28 mouse cellular contexts compared by ENCODE assay signal in genomic region chrX:130819707-130820106, GRCm38 (mm10).
A peak's percentile ranks its signal among the peaks of the same experiment; 100 is the strongest.
DNase-seq lines count a peak whose midpoint lies in the region; ATAC-seq and TF ChIP-seq lines count a peak whose summit lies in the region.
"Had no signal": no experiment of that assay in that cellular context is flagged by ENCODE, and none has a peak within 500 bp of the region (broad histone marks: within the 10 kb centered on the region; RNA-seq: fewer than 3 reads in every experiment).

No protein-coding gene starts in this region.

- no peaks in the 10 kb centered on the region for H3K4me1 ChIP-seq in forebrain, embryonic 15.5 days
- no peaks in the 10 kb centered on the region for H3K4me1 ChIP-seq in forebrain, embryonic 10.5 days
- no peaks in the 10 kb centered on the region for H3K4me1 ChIP-seq in hindbrain, embryonic 15.5 days (replicated peaks)
- no peaks in the 10 kb centered on the region for H3K4me1 ChIP-seq in hindbrain, embryonic 14.5 days (replicated peaks; ENCODE audit: control insufficient read depth, insufficient read depth, low read length)
- no peaks in the 10 kb centered on the region for H3K4me1 ChIP-seq in midbrain, postnatal 0 days (ENCODE audit: insufficient read depth, low read length)
- H3K4me1 ChIP-seq in midbrain, embryonic 16.5 days (ENCODE audit: control insufficient read depth, insufficient read depth, low read length): no peaks in the 10 kb centered on the region
- H3K4me1 ChIP-seq: embryonic facial prominence, embryonic 12.5 days; embryonic facial prominence, embryonic 15.5 days; heart, embryonic 10.5 days; heart, embryonic 13.5 days had no signal

- no peaks in the 10 kb centered on the region for H3K27me3 ChIP-seq in forebrain, embryonic 15.5 days
- H3K27me3 ChIP-seq in forebrain, embryonic 10.5 days (ENCODE audit: poor library complexity, severe bottlenecking): no peaks in the 10 kb centered on the region; the same call in 1 of the 2 replicates
- no peaks in the 10 kb centered on the region for H3K27me3 ChIP-seq in hindbrain, embryonic 15.5 days
- H3K27me3 ChIP-seq in hindbrain, embryonic 14.5 days (ENCODE audit: control insufficient read depth, insufficient read depth, low read length): no peaks in the 10 kb centered on the region
- no peaks in the 10 kb centered on the region for H3K27me3 ChIP-seq in midbrain, postnatal 0 days (ENCODE audit: insufficient read depth, low read length)
- no peaks in the 10 kb centered on the region for H3K27me3 ChIP-seq in midbrain, embryonic 16.5 days (ENCODE audit: control insufficient read depth, insufficient read depth, low read depth, low read length)
- H3K27me3 ChIP-seq: embryonic facial prominence, embryonic 12.5 days; embryonic facial prominence, embryonic 15.5 days; heart, embryonic 13.5 days had no signal

- no peak overlapping the region for H3K9ac ChIP-seq in forebrain, embryonic 15.5 days (replicated peaks)
- H3K9ac ChIP-seq in hindbrain, embryonic 15.5 days: no peak overlapping the region
- no peak overlapping the region for H3K9ac ChIP-seq in hindbrain, embryonic 14.5 days
- no peak overlapping the region for H3K9ac ChIP-seq in midbrain, postnatal 0 days (replicated peaks; ENCODE audit: low read length, poor library complexity, severe bottlenecking)
- H3K9ac ChIP-seq in midbrain, embryonic 16.5 days (ENCODE audit: low read depth, low read length): no peak overlapping the region
- H3K9ac ChIP-seq: embryonic facial prominence, embryonic 12.5 days; embryonic facial prominence, embryonic 15.5 days; heart, embryonic 13.5 days had no signal

- 0 out of 2 replicates have a peak, but pooled peaks have one; percentile 23 for ATAC-seq in forebrain, embryonic 15.5 days (replicated peaks)
- peak; percentile 48; the same call in 1 of the 2 replicates for ATAC-seq in hindbrain, embryonic 15.5 days (ENCODE audit: low FRiP score, low read depth)
- no peak; the same call in 1 of the 2 replicates for ATAC-seq in hindbrain, embryonic 14.5 days (ENCODE audit: low FRiP score)
- no peak for ATAC-seq in midbrain, postnatal 0 days (ENCODE audit: low FRiP score)
- no peak; the same call in 1 of the 2 replicates for ATAC-seq in midbrain, embryonic 16.5 days
- ATAC-seq: CD4-positive, CD25-positive, alpha-beta regulatory T cell, adult 4 months; inflammation-experienced regulatory T-cells, adult 6 months; intestine, embryonic 16.5 days had no signal

- H3K36me3 ChIP-seq in forebrain, embryonic 15.5 days: no peaks in the 10 kb centered on the region
- no peaks in the 10 kb centered on the region for H3K36me3 ChIP-seq in forebrain, embryonic 10.5 days (replicated peaks)
- no peaks in the 10 kb centered on the region for H3K36me3 ChIP-seq in hindbrain, embryonic 15.5 days
- H3K36me3 ChIP-seq in hindbrain, embryonic 14.5 days (replicated peaks; ENCODE audit: control insufficient read depth, insufficient read depth): no peaks in the 10 kb centered on the region
- H3K36me3 ChIP-seq in midbrain, postnatal 0 days (ENCODE audit: insufficient read depth, low read length): no peaks in the 10 kb centered on the region
- H3K36me3 ChIP-seq in midbrain, embryonic 16.5 days (ENCODE audit: control insufficient read depth, insufficient read depth, low read length): no peaks in the 10 kb centered on the region
- H3K36me3 ChIP-seq: embryonic facial prominence, embryonic 12.5 days; embryonic facial prominence, embryonic 15.5 days; heart, embryonic 10.5 days; heart, embryonic 13.5 days had no signal

- H3K4me2 ChIP-seq in forebrain, embryonic 15.5 days (replicated peaks): no peak overlapping the region
- no peak overlapping the region for H3K4me2 ChIP-seq in hindbrain, embryonic 15.5 days
- H3K4me2 ChIP-seq in hindbrain, embryonic 14.5 days (replicated peaks): no peak overlapping the region
- H3K4me2 ChIP-seq in midbrain, postnatal 0 days (ENCODE audit: low read depth, low read length, poor library complexity, severe bottlenecking): no peak overlapping the region
- no peak overlapping the region for H3K4me2 ChIP-seq in midbrain, embryonic 16.5 days (ENCODE audit: low read length)
- H3K4me2 ChIP-seq: embryonic facial prominence, embryonic 12.5 days; embryonic facial prominence, embryonic 15.5 days; heart, embryonic 13.5 days had no signal

- no peak for DNase-seq in forebrain, embryonic 10.5 days (ENCODE audit: extremely low spot score, low spot score)
- no peak for DNase-seq in hindbrain, embryonic 14.5 days (ENCODE audit: low spot score)
- peak; percentile 2 for DNase-seq in midbrain, postnatal 0 days (ENCODE audit: low spot score)
- peak; percentile 1 for DNase-seq in R1 (ENCODE audit: low read depth, low spot score)
- DNase-seq in layer of hippocampus, adult 18-20 months (ENCODE audit: low spot score in 2 of 2): no peak
- DNase-seq: adrenal gland, postnatal 10 days; adrenal gland, postnatal 36 days; cerebellum, adult 11 months; cerebellum, adult 2 months; cerebellum, adult 9-11 months; cerebellum, postnatal 25 days; gastrocnemius, postnatal 10 days; gastrocnemius, postnatal 36 days; heart, adult 2 months; heart, postnatal 14 days; heart, postnatal 4 days; kidney, adult 18-20 months had no signal

- no peak overlapping the region for H3K27ac ChIP-seq in forebrain, embryonic 15.5 days (replicated peaks)
- H3K27ac ChIP-seq in forebrain, embryonic 10.5 days: no peak overlapping the region
- no peak overlapping the region for H3K27ac ChIP-seq in hindbrain, embryonic 15.5 days (replicated peaks)
- H3K27ac ChIP-seq in hindbrain, embryonic 14.5 days: no peak overlapping the region
- no peak overlapping the region for H3K27ac ChIP-seq in midbrain, postnatal 0 days (ENCODE audit: low read depth, low read length)
- H3K27ac ChIP-seq in midbrain, embryonic 16.5 days (ENCODE audit: low read length): no peak overlapping the region
- H3K27ac ChIP-seq: embryonic facial prominence, embryonic 12.5 days; embryonic facial prominence, embryonic 15.5 days; heart, adult 2 months; heart, embryonic 10.5 days; heart, embryonic 13.5 days; hindbrain, postnatal 0 days had no signal

- no peak overlapping the region for H3K4me3 ChIP-seq in forebrain, embryonic 15.5 days
- no peak overlapping the region for H3K4me3 ChIP-seq in forebrain, embryonic 10.5 days
- H3K4me3 ChIP-seq in hindbrain, embryonic 15.5 days: no peak overlapping the region
- H3K4me3 ChIP-seq in hindbrain, embryonic 14.5 days (replicated peaks; ENCODE audit: low read length): no peak overlapping the region
- no peak overlapping the region for H3K4me3 ChIP-seq in midbrain, postnatal 0 days (ENCODE audit: low read depth, low read length)
- no peak overlapping the region for H3K4me3 ChIP-seq in midbrain, embryonic 16.5 days (ENCODE audit: low read depth, low read length)
- H3K4me3 ChIP-seq: embryonic facial prominence, embryonic 12.5 days; embryonic facial prominence, embryonic 15.5 days; heart, adult 2 months; heart, embryonic 10.5 days; heart, embryonic 13.5 days had no signal

- no peak for TF ChIP-seq CTCF in midbrain, postnatal 0 days (IDR thresholded peaks at IDR 0.05)

- WGBS in forebrain, embryonic 15.5 days: 68% methylated on average over 1 of the region's 1 CpGs
- WGBS in forebrain, embryonic 10.5 days: 100% methylated on average over 1 of the region's 1 CpGs
- WGBS in hindbrain, embryonic 15.5 days: 77% methylated on average over 1 of the region's 1 CpGs
- WGBS in hindbrain, embryonic 14.5 days: 67% methylated on average over 1 of the region's 1 CpGs
- 89% methylated on average over 1 of the region's 1 CpGs for WGBS in midbrain, postnatal 0 days
- 89% methylated on average over 1 of the region's 1 CpGs for WGBS in midbrain, embryonic 16.5 days

- H3K9me3 ChIP-seq in forebrain, embryonic 15.5 days: no peaks in the 10 kb centered on the region
- no peaks in the 10 kb centered on the region for H3K9me3 ChIP-seq in forebrain, embryonic 10.5 days
- H3K9me3 ChIP-seq in hindbrain, embryonic 15.5 days: no peaks in the 10 kb centered on the region
- H3K9me3 ChIP-seq in hindbrain, embryonic 14.5 days (ENCODE audit: control insufficient read depth, low read length): no peaks in the 10 kb centered on the region
- no peaks in the 10 kb centered on the region for H3K9me3 ChIP-seq in midbrain, postnatal 0 days (ENCODE audit: low read length)
- H3K9me3 ChIP-seq in midbrain, embryonic 16.5 days (replicated peaks; ENCODE audit: control insufficient read depth, low read length, poor library complexity, severe bottlenecking): no peaks in the 10 kb centered on the region
- H3K9me3 ChIP-seq: embryonic facial prominence, embryonic 12.5 days; embryonic facial prominence, embryonic 15.5 days; heart, embryonic 10.5 days; heart, embryonic 13.5 days had no signal

Comparison
In these comparisons a context has a peak if more than half of its experiments do, and no peak if none do; other contexts are left out.
1. ATAC-seq: peak in forebrain, embryonic 15.5 days (single experiment) and hindbrain, embryonic 15.5 days (single experiment); none in hindbrain, embryonic 14.5 days (single experiment), midbrain, postnatal 0 days (single experiment) and midbrain, embryonic 16.5 days (single experiment).
2. DNase-seq: peak in midbrain, postnatal 0 days (single experiment) and R1 (single experiment); none in forebrain, embryonic 10.5 days (single experiment), hindbrain, embryonic 14.5 days (single experiment) and layer of hippocampus, adult 18-20 months (0 of 2).